Mouse (Mus musculus) olfactory bulb, adult 2 months (tissue): ENCODE results near the gene Ube3b. TPM values are rescaled to one million over a fixed set of nuclear protein-coding genes. Genes with fewer than 3 reads are reported as not detected.

ENCODE experiments used
- H3K27ac ChIP-seq: fragments of 200-500 bp; 2 replicates; pipeline ENCODE4 v1.5.1; 2012; ENCODE audit warnings: low read depth, low read length; ENCODE audit not compliant: insufficient read depth
- H3K4me1 ChIP-seq: fragments of 200-500 bp; 2 replicates; pipeline ENCODE4 v1.6.1; 2012; ENCODE audit warnings: low read length; ENCODE audit not compliant: control insufficient read depth, insufficient read depth
- H3K4me3 ChIP-seq: fragments of 200-500 bp; 2 replicates; pipeline ENCODE4 v1.5.1; 2012; ENCODE audit warnings: mild to moderate bottlenecking, low read depth, low read length, moderate library complexity; ENCODE audit not compliant: insufficient read depth
- CTCF ChIP-seq: fragments of 200-500 bp; IDR thresholded peaks from 2 replicates; pipeline ENCODE4 v1.5.1; 2012; ENCODE audit warnings: low read depth, mild to moderate bottlenecking, low read length, moderate library complexity; ENCODE audit not compliant: insufficient read depth
- POLR2A ChIP-seq: fragments of 200-500 bp; IDR thresholded peaks from 2 replicates; pipeline ENCODE4 v1.6.1; 2012; ENCODE audit warnings: mild to moderate bottlenecking, low read depth, low read length, moderate library complexity; ENCODE audit not compliant: insufficient read depth
- WGBS: fragments of 180-500 bp; shearing (Covaris S2); methylation state at CpG from one replicate; pipeline ENCODE4 v1.1.7; 2018; 5-methylcytosine and 5-hydroxymethylcytosine counted together
- polyA plus RNA-seq: library from polyadenylated mRNA; stranded (reverse); fragments of >200 nt; gene quantifications from 2 replicates; pipeline ENCODE4 v1.2.4, GENCODE M21; 2012; ENCODE audit warnings: low replicate concordance; ENCODE audit not compliant: missing spikeins, insufficient read depth, insufficient read length

Gene Ube3b
- polyA plus RNA-seq, 1 experiment: 59.2 TPM

DNA sequence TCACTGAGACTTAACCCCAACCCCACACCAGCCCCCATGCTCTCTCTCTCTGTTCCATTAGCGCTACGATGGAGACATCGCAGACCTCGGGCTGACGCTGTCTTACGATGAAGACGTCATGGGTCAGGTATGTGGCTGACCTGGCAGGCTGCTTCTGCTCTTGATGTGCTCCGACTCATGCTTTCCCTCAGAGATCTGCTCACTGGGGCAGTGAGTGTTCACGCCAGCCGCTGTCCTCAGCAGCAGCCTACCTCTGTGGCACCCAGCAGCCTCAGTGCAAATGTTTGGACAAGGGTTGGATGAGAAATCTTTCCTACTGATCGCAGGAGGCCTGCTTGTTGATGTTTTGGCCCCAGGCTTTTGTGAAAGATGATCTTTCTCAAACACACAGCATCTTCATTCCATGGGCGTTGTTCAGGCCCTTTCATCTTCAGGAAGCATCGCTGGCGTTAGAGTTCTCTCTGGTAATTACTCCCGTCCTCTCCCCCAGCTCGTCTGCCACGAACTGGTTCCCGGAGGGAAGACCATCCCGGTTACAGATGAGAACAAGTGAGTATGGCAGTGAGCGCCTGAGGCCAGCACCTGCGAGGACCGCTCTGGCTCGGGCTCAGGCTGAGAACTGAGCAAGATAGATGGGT lies 32.1 kb downstream of the Ube3b start:
- WGBS: 88% methylated on average over 23 of the region's 23 CpGs
- Histone ChIP-seq H3K27ac (no peak overlapping the region), H3K4me3 (no peak overlapping the region), H3K4me1 (no peaks in the 10 kb centered on the region)
- no peak for TF ChIP-seq CTCF
- TF ChIP-seq POLR2A: no peak

DNA sequence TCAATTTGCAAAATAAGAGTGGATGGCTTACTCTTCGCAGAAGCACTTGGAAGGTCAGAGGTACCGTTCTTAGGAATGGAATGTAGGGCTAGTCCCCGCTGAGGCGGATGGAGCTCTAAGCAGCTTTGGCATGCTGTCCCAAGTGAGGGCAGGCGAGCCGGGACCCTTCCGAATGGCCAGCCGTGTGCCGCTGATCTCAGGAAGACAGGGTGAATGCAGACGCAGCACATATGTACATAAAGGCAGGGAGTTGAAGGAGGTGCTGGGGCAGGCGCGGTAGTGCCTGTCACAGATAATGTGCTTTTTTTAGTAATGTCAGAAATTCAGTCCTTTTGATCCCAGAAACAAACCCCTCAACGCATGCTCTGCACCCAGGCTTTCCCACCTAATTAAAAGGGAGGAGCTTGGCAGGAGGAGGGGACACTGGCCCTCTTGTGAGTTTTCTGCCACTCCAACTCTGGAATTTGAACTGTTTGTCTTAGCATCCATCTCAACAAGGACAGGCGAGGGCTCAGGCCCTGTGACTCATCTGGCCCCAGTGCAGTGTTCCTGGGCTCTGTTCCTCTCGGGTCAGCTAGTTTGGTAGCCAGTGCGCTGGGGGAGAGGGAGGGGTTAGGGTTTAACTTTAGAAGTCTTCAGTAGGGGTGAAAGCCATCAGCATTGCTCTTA lies 32.8 kb downstream of the Ube3b start:
- WGBS: 74% methylated on average over 16 of the region's 16 CpGs
- Histone ChIP-seq H3K27ac (no peak overlapping the region), H3K4me1 (no peaks in the 10 kb centered on the region), H3K4me3 (no peak overlapping the region)
- TF ChIP-seq CTCF (no peak), POLR2A (no peak)

DNA sequence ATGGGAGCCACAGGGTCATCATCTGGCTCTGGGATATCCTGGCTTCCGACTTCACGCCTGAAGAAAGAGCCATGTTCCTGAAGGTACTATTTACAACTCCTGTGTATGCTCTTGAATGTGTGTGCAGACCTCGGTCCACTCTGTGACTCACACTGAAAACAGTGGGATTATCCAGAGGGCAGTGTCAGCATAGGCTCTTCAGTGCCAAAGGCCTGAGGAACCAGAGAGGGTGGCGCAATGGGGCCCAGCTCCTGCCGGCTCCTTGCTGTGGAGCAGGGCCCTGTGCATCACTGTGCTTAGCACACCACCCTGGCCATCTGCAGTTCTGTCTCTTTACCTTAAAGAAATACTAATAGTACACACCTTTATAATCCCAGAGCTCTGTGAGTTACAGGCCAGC lies 35.2 kb downstream of the Ube3b start:
- 95% methylated on average over 5 of the region's 5 CpGs for WGBS
- Histone ChIP-seq H3K27ac (no peak overlapping the region), H3K4me3 (no peak overlapping the region), H3K4me1 (no peaks in the 10 kb centered on the region)
- TF ChIP-seq POLR2A (no peak), CTCF (no peak)

DNA sequence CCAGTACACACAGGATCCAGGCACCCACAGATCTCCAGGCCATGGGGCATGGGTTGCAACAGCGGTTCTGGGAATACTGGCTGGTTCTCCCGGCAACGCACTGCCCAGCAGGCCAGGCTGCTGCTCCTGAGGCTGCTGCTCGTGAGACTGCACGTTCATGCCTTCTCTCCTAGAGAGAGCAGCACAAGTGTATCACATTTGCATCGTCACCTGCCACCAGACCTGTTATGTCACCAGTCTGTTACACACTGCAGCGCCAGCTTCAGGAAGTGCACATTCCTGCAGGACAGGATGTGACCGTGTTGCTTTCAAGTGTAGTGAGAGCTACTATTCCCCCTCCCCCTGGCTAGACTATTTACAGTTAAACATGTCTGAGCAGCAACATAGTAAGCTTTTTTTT lies 36.4 kb downstream of the Ube3b start:
- H3K4me1 ChIP-seq: no peaks in the 10 kb centered on the region
- no peak for TF ChIP-seq POLR2A
- no peak overlapping the region for H3K4me3 ChIP-seq
- H3K27ac ChIP-seq: 0 out of 2 replicates have a peak overlapping the region, but pooled peaks have one; percentile 14
- 85% methylated on average over 8 of the region's 8 CpGs for WGBS

DNA sequence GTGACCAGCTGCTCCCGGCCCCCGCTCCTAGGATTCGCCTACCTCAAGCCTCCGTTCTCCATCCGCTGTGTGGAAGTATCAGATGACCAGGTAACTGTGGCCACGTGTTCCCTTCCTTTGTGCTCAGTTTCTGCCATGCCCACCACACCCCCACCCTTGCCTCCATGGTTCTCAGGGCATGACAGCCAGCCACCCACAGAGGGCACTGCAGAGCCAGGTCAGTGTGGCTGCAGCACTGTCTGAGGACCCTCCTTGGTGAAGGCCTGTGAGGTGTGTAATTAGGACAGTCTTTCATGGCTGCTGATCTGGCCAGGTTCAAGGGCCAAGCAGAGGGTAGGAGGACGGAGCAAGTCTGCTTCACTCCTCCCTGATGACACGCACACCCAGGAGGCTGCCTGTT lies 38.1 kb downstream of the Ube3b start:
- Histone ChIP-seq H3K4me3 (no peak overlapping the region), H3K27ac (no peak overlapping the region), H3K4me1 (0 out of 2 replicates have a peak, but pooled peaks cover 8% of the 10 kb centered on the region)
- TF ChIP-seq POLR2A: no peak
- TF ChIP-seq CTCF: 0 out of 2 replicates have a peak, but pooled peaks have one; percentile 9
- WGBS: 82% methylated on average over 8 of the region's 8 CpGs

DNA sequence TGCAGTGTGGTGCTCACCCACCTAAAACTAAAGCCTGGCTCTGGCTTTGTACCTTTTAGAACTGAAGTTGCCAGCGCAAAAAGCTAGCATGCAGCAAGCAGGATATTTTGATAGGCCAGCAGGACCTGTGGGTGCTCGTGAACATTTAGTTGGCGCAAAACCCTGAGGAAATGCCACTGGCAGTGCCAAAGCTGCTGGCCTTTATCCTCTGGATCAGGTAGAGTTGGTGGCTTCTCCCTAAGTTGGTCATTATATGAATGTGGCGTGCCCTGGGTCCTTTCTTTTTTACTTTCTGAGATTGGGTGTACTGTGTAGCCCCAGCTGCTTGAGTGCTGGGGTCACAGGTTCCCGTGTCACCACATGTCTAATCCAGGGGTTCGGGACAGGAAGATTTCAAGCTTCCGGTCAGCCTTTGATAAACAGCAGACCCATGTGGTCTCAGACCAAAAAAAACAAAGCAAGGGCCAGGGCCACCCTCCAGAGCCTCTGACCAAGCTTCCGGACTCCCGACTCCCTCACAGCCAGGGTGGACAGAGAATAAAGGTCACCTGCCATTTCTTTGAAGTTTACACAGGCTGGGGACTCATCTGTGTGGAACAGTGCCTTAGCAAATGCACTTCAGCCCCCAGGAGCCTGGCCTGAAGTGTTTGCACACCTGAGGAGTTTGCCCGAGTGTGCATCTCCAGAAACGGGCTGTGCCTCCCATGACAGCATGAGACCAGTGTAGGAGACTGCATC lies 41.3 kb downstream of the Ube3b start:
- no peak overlapping the region for H3K27ac ChIP-seq
- WGBS: 80% methylated on average over 11 of the region's 11 CpGs
- 0 out of 2 replicates have a peak, but pooled peaks cover 11% of the 10 kb centered on the region for H3K4me1 ChIP-seq
- H3K4me3 ChIP-seq: no peak overlapping the region
- TF ChIP-seq POLR2A (no peak), CTCF (no peak)

DNA sequence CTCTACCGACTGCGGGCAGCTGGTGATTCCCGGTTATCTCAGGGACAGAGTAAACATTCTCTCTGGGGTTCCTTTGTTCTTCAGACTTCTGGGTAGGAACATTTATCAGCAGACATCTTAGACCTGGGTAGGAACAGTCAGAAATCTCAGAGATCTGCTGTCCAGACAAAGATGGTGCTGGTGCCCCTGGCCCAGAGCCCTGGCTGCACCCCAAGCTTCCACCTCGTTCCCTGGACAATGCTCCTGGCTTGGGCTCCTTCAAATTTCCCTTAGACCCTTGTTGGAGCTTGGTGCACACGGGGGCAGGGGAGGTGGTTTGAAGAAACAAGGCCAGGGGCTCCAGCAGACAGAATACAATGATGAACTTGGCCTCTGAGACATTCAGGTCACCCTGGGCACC lies 42.2 kb downstream of the Ube3b start:
- 0 out of 2 replicates have a peak, but pooled peaks cover 12% of the 10 kb centered on the region for H3K4me1 ChIP-seq
- H3K4me3 ChIP-seq: no peak overlapping the region
- 24% methylated on average over 5 of the region's 5 CpGs for WGBS
- TF ChIP-seq CTCF (no peak), POLR2A (no peak)
- no peak overlapping the region for H3K27ac ChIP-seq

DNA sequence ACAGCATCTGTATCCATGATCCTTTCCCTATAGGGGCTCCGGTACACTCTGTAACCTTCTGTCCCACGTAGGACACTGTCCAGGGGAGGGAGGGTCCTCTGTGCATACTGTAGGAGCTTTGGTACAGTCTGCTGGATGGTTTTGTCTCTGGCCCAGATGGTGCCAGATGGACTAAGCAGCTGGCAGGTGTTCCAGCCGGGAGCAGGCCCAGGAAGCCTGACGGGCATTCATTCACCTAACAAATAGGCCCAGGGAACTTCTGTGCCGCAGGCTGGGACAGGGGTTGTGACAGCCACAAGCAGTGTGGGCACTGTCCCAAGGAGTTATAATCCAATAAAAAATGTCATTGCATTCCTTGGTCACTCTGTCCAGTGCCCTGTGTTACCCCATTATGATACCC lies 43.6 kb downstream of the Ube3b start:
- 0 out of 2 replicates have a peak, but pooled peaks cover 12% of the 10 kb centered on the region for H3K4me1 ChIP-seq
- no peak overlapping the region for H3K27ac ChIP-seq
- TF ChIP-seq CTCF: no peak
- no peak for TF ChIP-seq POLR2A
- H3K4me3 ChIP-seq: no peak overlapping the region
- WGBS: 59% methylated on average over 5 of the region's 5 CpGs

DNA sequence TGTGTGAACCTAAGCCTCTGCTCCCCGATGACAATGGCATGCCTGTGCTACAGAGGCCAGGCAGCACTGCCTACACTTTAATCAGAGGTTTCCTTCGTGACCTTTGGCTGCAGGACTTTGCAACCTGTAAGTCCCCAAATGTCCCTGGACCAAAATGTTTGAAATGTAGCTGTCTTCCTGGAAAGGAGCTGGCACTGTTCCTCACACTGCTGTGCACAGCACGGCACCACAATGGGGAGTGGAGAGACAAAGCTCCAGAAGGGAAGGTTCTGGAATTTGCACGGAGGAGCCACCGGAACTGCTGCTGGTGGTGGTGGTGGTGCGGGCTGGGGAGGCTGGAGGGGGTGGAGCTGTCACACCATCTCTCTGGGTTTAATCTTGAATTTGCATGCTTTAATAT lies 46.3 kb downstream of the Ube3b start:
- Histone ChIP-seq H3K4me1 (0 out of 2 replicates have a peak, but pooled peaks cover 12% of the 10 kb centered on the region), H3K27ac (no peak overlapping the region), H3K4me3 (no peak overlapping the region)
- WGBS: 34% methylated on average over 6 of the region's 6 CpGs
- TF ChIP-seq POLR2A (no peak), CTCF (no peak)
